Mouse (Mus musculus): Measurements from ENCODE around the gene Ambp. TPM values are rescaled to one million over a fixed set of nuclear protein-coding genes. Genes with fewer than 3 reads are reported as not detected.
A peak's percentile ranks its signal among the peaks of the same experiment; 100 is the strongest.

Gene Ambp
- polyA plus RNA-seq, 1 experiment from 2014 or later = not detected

- Histone ChIP-seq H3K36me3 (replicated peaks) (no peaks in the 10 kb centered on the region), H3K4me3 (no peak overlapping the region), H3K4me1 (no peaks in the 10 kb centered on the region), H3K9me3 (no peaks in the 10 kb centered on the region), H3K27me3 (ENCODE audit: poor library complexity, severe bottlenecking) (no peaks in the 10 kb centered on the region), H3K27ac (no peak overlapping the region)
- 85% methylated on average over 7 of the region's 7 CpGs for WGBS
- DNase-seq (ENCODE audit: extremely low spot score, low spot score) = no peak
Measured at GRCm38 (mm10) chr4:63158192-63158591, 3.6 kb upstream of the Ambp start.

- WGBS = 77% methylated on average over 8 of the region's 8 CpGs
- DNase-seq (ENCODE audit: extremely low spot score, low spot score) = no peak
- no peaks in the 10 kb centered on the region for H3K36me3 ChIP-seq (replicated peaks)
- no peak overlapping the region for H3K27ac ChIP-seq
- no peaks in the 10 kb centered on the region for H3K4me1 ChIP-seq
- no peak overlapping the region for H3K4me3 ChIP-seq
- no peaks in the 10 kb centered on the region for H3K9me3 ChIP-seq
- no peaks in the 10 kb centered on the region for H3K27me3 ChIP-seq (ENCODE audit: poor library complexity, severe bottlenecking)
Measured at GRCm38 (mm10) chr4:63156726-63157634, 2.4 kb upstream of the Ambp start.

- Histone ChIP-seq H3K4me1 (no peaks in the 10 kb centered on the region), H3K9me3 (no peaks in the 10 kb centered on the region), H3K4me3 (no peak overlapping the region), H3K27me3 (ENCODE audit: poor library complexity, severe bottlenecking) (no peaks in the 10 kb centered on the region), H3K27ac (no peak overlapping the region), H3K36me3 (replicated peaks) (no peaks in the 10 kb centered on the region)
- 71% methylated on average over 2 of the region's 2 CpGs for WGBS
- no peak for DNase-seq (ENCODE audit: extremely low spot score, low spot score)
Measured at GRCm38 (mm10) chr4:63155596-63155995, 997 bp upstream of the Ambp start.

- WGBS = 75% methylated on average over 4 of the region's 4 CpGs
- H3K36me3 ChIP-seq (replicated peaks) = no peaks in the 10 kb centered on the region
- H3K4me1 ChIP-seq = no peaks in the 10 kb centered on the region
Measured at GRCm38 (mm10) chr4:63154028-63154427, 571 bp downstream of the Ambp start.

GRCm38 (mm10) chr4:63151127-63151526 lies 3.5 kb downstream of the Ambp start:
- Histone ChIP-seq H3K4me3 (no peak overlapping the region), H3K9me3 (peaks cover 8% of the 10 kb centered on the region; the same call in 1 of the 2 replicates), H3K4me1 (no peaks in the 10 kb centered on the region), H3K27ac (no peak overlapping the region), H3K27me3 (ENCODE audit: poor library complexity, severe bottlenecking) (no peaks in the 10 kb centered on the region), H3K36me3 (replicated peaks) (no peaks in the 10 kb centered on the region)
- DNase-seq (ENCODE audit: extremely low spot score, low spot score) = no peak
- WGBS = 97% methylated on average over 6 of the region's 6 CpGs

More at GRCm38 (mm10) chr4:63154028-63154427, 571 bp downstream of the Ambp start:
- no peak overlapping the region for H3K27ac ChIP-seq
- no peaks in the 10 kb centered on the region for H3K27me3 ChIP-seq (ENCODE audit: poor library complexity, severe bottlenecking)
- DNase-seq (ENCODE audit: extremely low spot score, low spot score) = no peak
- no peaks in the 10 kb centered on the region for H3K9me3 ChIP-seq
- H3K4me3 ChIP-seq = no peak overlapping the region

GRCm38 (mm10) chr4:63147268-63147667 lies 7.3 kb downstream of the Ambp start:
- Histone ChIP-seq H3K9me3 (peaks cover 8% of the 10 kb centered on the region; the same call in 1 of the 2 replicates), H3K27ac (no peak overlapping the region), H3K4me3 (no peak overlapping the region), H3K27me3 (ENCODE audit: poor library complexity, severe bottlenecking) (no peaks in the 10 kb centered on the region), H3K4me1 (no peaks in the 10 kb centered on the region), H3K36me3 (replicated peaks) (no peaks in the 10 kb centered on the region)
- DNase-seq (ENCODE audit: extremely low spot score, low spot score) = no peak
- 92% methylated on average over 6 of the region's 6 CpGs for WGBS

- H3K36me3 ChIP-seq (replicated peaks) = peaks cover 51% of the 10 kb centered on the region
- no peak for DNase-seq (ENCODE audit: extremely low spot score, low spot score)
- no peak overlapping the region for H3K27ac ChIP-seq
- peaks cover under 1% of the 10 kb centered on the region; the same call in 1 of the 2 replicates for H3K4me1 ChIP-seq
- no peaks in the 10 kb centered on the region for H3K27me3 ChIP-seq (ENCODE audit: poor library complexity, severe bottlenecking)
- 91% methylated on average over 5 of the region's 5 CpGs for WGBS
- no peaks in the 10 kb centered on the region for H3K9me3 ChIP-seq
- no peak overlapping the region for H3K4me3 ChIP-seq
Measured at GRCm38 (mm10) chr4:63129891-63130624, 24.5 kb downstream of the Ambp start.

- peaks cover 11% of the 10 kb centered on the region for H3K4me1 ChIP-seq
- peak; percentile 30 for DNase-seq (ENCODE audit: extremely low spot score, low spot score)
- 24% methylated on average over 8 of the region's 8 CpGs for WGBS
- H3K27ac ChIP-seq = no peak overlapping the region
- peaks cover 42% of the 10 kb centered on the region for H3K36me3 ChIP-seq (replicated peaks)
- peaks cover 8% of the 10 kb centered on the region; the same call in 1 of the 2 replicates for H3K9me3 ChIP-seq
- no peaks in the 10 kb centered on the region for H3K27me3 ChIP-seq (ENCODE audit: poor library complexity, severe bottlenecking)
- no peak overlapping the region for H3K4me3 ChIP-seq
Measured at GRCm38 (mm10) chr4:63124861-63125466, 29.6 kb downstream of the Ambp start.

GRCm38 (mm10) chr4:63118639-63119437 lies 35.8 kb downstream of the Ambp start:
- WGBS = 87% methylated on average over 5 of the region's 5 CpGs
- H3K27me3 ChIP-seq (ENCODE audit: poor library complexity, severe bottlenecking) = no peaks in the 10 kb centered on the region
- peaks cover 8% of the 10 kb centered on the region; the same call in 1 of the 2 replicates for H3K9me3 ChIP-seq
- H3K4me3 ChIP-seq = no peak overlapping the region
- DNase-seq (ENCODE audit: extremely low spot score, low spot score) = peak; percentile 74
- H3K27ac ChIP-seq = no peak overlapping the region
- no peaks in the 10 kb centered on the region; the same call in 1 of the 2 replicates for H3K4me1 ChIP-seq
- H3K36me3 ChIP-seq (replicated peaks) = peaks cover 77% of the 10 kb centered on the region

GRCm38 (mm10) chr4:63105651-63106050 lies 48.9 kb downstream of the Ambp start:
- no peak for DNase-seq (ENCODE audit: extremely low spot score, low spot score)
- no peak overlapping the region for H3K27ac ChIP-seq
- 99% methylated on average over 8 of the region's 8 CpGs for WGBS
- peaks cover 62% of the 10 kb centered on the region for H3K36me3 ChIP-seq (replicated peaks)
- no peaks in the 10 kb centered on the region for H3K27me3 ChIP-seq (ENCODE audit: poor library complexity, severe bottlenecking)
- no peaks in the 10 kb centered on the region for H3K4me1 ChIP-seq
- H3K9me3 ChIP-seq = no peaks in the 10 kb centered on the region
- H3K4me3 ChIP-seq = no peak overlapping the region

- 94% methylated on average over 4 of the region's 4 CpGs for WGBS
- peaks cover 72% of the 10 kb centered on the region for H3K36me3 ChIP-seq (replicated peaks)
Measured at GRCm38 (mm10) chr4:63102025-63102424, 52.6 kb downstream of the Ambp start.

GRCm38 (mm10) chr4:63100478-63100877 lies 54.1 kb downstream of the Ambp start:
- WGBS = 94% methylated on average over 11 of the region's 11 CpGs
- no peak overlapping the region for H3K27ac ChIP-seq
- H3K36me3 ChIP-seq (replicated peaks) = peaks cover 73% of the 10 kb centered on the region
- no peak overlapping the region for H3K4me3 ChIP-seq
- DNase-seq (ENCODE audit: extremely low spot score, low spot score) = no peak
- H3K27me3 ChIP-seq (ENCODE audit: poor library complexity, severe bottlenecking) = no peaks in the 10 kb centered on the region
- H3K9me3 ChIP-seq = peaks cover 4% of the 10 kb centered on the region; the same call in 1 of the 2 replicates
- no peaks in the 10 kb centered on the region for H3K4me1 ChIP-seq

More at GRCm38 (mm10) chr4:63102025-63102424, 52.6 kb downstream of the Ambp start:
- Histone ChIP-seq H3K27me3 (ENCODE audit: poor library complexity, severe bottlenecking) (no peaks in the 10 kb centered on the region), H3K27ac (no peak overlapping the region), H3K9me3 (peaks cover 4% of the 10 kb centered on the region; the same call in 1 of the 2 replicates), H3K4me1 (no peaks in the 10 kb centered on the region), H3K4me3 (no peak overlapping the region)
- DNase-seq (ENCODE audit: extremely low spot score, low spot score) = no peak

Data from forebrain, embryonic 10.5 days (tissue).